Mouse (Mus musculus) G1E (cell line): ENCODE data around the gene Fam185a.

ENCODE experiments used
- CTCF ChIP-seq: IDR thresholded peaks from 2 replicates; pipeline ENCODE4 v1.5.1; 2012; ENCODE audit warnings: low read depth, low read length, inconsistent platforms, mixed read lengths
- GATA1 ChIP-seq: IDR thresholded peaks from 2 replicates; pipeline ENCODE4 v1.6.1; 2012; ENCODE audit warnings: borderline replicate concordance, low read length, inconsistent platforms, mixed read lengths
- POLR2AphosphoS5 ChIP-seq: IDR thresholded peaks from 2 replicates; pipeline ENCODE4 v1.6.1; 2012; ENCODE audit warnings: low read depth, low read length, inconsistent platforms; ENCODE audit not compliant: insufficient replicate concordance

DNA sequence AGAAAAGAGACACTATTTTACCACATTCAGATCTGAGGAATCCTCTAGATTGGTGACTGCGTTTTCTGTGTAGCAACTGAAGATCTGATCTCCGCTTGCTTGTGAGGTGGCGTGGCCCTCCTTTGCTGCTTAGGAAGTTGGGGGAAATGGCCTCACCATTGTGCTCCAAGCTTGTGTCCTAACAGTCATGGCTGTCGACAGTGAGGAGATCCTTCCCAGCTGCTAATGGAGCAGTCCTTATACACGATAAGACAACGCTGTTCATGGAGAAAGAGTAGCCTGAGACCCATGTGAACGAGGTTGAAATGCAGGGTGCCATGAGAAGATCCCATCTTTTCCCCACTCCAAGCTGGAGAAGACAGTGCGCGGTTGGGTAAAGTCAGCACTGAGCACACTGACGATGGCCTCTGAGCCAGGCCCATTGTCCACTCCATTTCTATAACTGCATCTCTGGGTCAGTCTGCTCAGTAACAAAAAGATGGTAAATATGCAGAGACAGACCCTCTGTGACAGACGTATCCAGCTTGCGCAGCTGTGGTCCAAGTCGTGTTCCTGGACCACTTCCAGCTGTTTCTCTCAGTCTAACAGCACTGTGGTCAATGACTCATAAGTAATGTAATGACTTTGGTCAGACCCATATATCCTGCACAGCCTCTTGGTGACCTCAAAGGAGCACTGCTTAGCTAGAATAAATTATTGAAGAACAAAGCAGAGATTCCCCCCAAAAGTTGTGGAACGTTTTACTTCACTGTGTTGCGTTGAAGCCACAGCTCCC is 103.5 kb downstream of the Fam185a start:
- TF ChIP-seq CTCF (no peak), GATA1 (no peak), POLR2AphosphoS5 (no peak)
